Mouse (Mus musculus): Measurements from ENCODE around the gene Ccdc149. TPM values are rescaled to one million over a fixed set of nuclear protein-coding genes. Genes with fewer than 3 reads are reported as not detected.

Ccdc149 gene
- polyA plus RNA-seq, 1 experiment from 2014 or later, result 2.6 TPM

DNA sequence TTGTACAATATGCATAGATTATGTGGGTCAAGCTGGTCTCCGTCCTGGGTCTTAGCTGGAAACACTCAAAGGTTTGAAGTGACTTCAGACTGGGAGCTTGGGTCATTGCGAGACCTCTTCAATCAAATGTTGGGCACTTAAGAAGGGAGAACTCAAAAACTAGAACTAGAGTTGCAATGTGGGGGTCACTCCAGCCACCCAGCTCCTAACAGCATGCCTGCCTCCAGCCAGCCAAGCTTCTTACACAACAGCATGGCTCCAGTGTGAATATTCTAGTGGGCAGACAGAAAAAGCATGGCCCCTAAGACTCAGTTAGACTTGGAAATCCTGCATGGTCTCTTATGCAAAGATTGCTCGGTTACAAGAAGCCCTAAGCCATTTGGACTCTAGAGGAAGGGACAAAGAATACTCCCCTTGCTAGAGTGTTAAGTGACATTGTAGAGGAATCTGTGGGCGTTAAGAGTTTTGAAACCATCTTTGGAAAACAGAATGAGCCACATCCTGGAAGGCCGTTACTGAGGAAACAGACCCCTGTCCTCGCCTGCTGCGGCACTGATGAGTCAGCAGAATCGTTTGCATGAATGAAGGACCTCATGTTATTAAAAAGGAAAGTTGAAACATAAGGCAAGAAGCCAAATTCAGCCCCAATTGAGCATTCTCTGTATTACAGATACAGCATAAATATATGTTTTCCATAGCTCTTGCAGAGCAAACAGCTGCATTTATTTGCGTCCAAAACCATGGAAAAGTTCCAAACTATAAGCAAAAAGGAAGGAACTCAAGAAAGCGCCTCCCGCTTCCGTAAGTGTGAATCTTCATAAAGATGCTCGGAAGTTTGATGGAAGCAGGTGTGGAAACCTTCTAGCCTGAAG, 16.5 kb upstream of the Ccdc149 start:
- Histone ChIP-seq H3K27ac (ENCODE audit: poor library complexity, severe bottlenecking) (no peak overlapping the region), H3K4me3 (no peak overlapping the region), H3K4me1 (replicated peaks) (no peaks in the 10 kb centered on the region), H3K9me3 (replicated peaks) (no peaks in the 10 kb centered on the region), H3K36me3 (no peaks in the 10 kb centered on the region), H3K4me2 (no peak overlapping the region), H3K9ac (no peak overlapping the region), H3K27me3 (replicated peaks) (no peaks in the 10 kb centered on the region)
- WGBS, result 68% methylated on average over 13 of the region's 13 CpGs
- ATAC-seq (ENCODE audit: insufficient number of reproducible peaks, low FRiP score), result no peak

DNA sequence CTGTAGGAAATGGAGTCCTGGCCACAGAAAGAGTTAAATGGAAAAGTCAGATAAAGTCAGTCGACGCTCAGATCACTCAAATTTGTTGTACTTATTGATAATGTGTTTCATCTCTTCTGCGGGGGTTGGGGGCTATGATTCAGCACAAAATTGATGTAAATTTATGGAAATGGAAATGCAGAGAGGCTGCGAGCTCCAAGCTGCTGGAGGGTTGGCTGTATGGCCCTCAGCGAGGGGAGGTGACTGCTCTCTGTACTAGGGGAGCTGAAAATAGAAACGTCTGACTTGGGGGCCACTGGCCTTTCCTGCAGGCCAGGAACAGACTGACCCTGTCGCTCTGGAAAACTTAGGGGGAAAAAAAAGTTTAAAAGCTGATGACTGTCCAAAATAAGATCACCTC, 5.5 kb upstream of the Ccdc149 start:
- peaks cover 13% of the 10 kb centered on the region for H3K4me1 ChIP-seq (replicated peaks)
- H3K9me3 ChIP-seq (replicated peaks), result peaks cover 10% of the 10 kb centered on the region; the same call in 1 of the 2 replicates
- no peaks in the 10 kb centered on the region for H3K36me3 ChIP-seq
- peak overlapping the region; percentile 79 for H3K4me2 ChIP-seq
- peak overlapping the region; percentile 92 for H3K27ac ChIP-seq (ENCODE audit: poor library complexity, severe bottlenecking)
- 4% methylated on average over 7 of the region's 7 CpGs for WGBS
- no peaks in the 10 kb centered on the region for H3K27me3 ChIP-seq (replicated peaks)
- H3K9ac ChIP-seq, result peak overlapping the region; percentile 52
- no peak for ATAC-seq (ENCODE audit: insufficient number of reproducible peaks, low FRiP score)
- H3K4me3 ChIP-seq, result peak overlapping the region; percentile 50

DNA sequence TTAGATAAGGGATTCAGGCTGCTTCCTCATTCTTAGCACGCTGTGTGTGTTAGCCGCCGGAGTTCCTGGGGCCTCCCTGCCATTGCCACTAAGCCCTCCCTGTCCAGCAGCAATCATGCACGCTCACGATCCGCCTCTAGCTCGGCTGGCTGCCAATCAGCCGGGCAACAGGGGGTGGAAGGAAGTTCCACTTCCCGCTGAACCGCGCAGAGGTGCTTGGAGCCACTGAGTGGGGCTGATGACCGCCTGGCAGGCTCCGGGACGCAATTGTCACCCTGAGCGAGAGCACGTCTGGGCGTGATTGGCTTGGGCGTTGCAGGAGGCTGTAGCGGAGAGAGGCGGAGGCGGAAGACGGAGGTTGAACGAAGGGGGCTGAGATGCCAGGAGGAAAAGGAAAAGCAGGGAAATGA, 5.0 kb upstream of the Ccdc149 start:
- Histone ChIP-seq H3K9ac (peak overlapping the region; percentile 52), H3K27me3 (replicated peaks) (no peaks in the 10 kb centered on the region), H3K4me3 (peak overlapping the region; percentile 50), H3K4me2 (peak overlapping the region; percentile 79), H3K36me3 (no peaks in the 10 kb centered on the region), H3K27ac (ENCODE audit: poor library complexity, severe bottlenecking) (peak overlapping the region; percentile 92), H3K9me3 (replicated peaks) (peaks cover 10% of the 10 kb centered on the region; the same call in 1 of the 2 replicates), H3K4me1 (replicated peaks) (peaks cover 13% of the 10 kb centered on the region)
- ATAC-seq (ENCODE audit: insufficient number of reproducible peaks, low FRiP score), result peak; percentile 93
- under 1% methylated on average over 23 of the region's 23 CpGs for WGBS

DNA sequence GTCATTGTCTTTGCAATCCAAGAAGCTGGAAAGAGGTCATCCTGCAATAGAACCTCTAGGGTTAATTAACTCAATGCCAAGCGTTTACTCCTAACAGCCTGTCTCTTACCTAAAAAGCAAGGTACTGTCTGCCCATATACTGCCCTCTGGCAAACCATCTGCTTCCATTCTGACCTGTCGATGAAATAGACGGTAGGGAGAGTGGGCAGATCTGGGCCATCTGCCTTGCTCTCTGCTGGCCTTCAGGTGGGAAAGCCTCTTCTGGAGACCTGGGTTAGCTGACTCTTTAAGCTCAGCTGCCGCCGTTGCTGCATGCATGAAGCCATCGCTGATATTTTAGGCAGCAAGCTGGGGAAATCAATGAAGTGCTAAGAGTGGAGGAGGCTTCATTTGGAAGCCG, 2.7 kb upstream of the Ccdc149 start:
- peaks cover 13% of the 10 kb centered on the region for H3K4me1 ChIP-seq (replicated peaks)
- no peaks in the 10 kb centered on the region for H3K27me3 ChIP-seq (replicated peaks)
- peaks cover 10% of the 10 kb centered on the region; the same call in 1 of the 2 replicates for H3K9me3 ChIP-seq (replicated peaks)
- no peaks in the 10 kb centered on the region for H3K36me3 ChIP-seq
- WGBS, result 81% methylated on average over 7 of the region's 7 CpGs
- no peak overlapping the region for H3K27ac ChIP-seq (ENCODE audit: poor library complexity, severe bottlenecking)
- ATAC-seq (ENCODE audit: insufficient number of reproducible peaks, low FRiP score), result no peak
- H3K9ac ChIP-seq, result no peak overlapping the region
- no peak overlapping the region for H3K4me2 ChIP-seq
- H3K4me3 ChIP-seq, result no peak overlapping the region

DNA sequence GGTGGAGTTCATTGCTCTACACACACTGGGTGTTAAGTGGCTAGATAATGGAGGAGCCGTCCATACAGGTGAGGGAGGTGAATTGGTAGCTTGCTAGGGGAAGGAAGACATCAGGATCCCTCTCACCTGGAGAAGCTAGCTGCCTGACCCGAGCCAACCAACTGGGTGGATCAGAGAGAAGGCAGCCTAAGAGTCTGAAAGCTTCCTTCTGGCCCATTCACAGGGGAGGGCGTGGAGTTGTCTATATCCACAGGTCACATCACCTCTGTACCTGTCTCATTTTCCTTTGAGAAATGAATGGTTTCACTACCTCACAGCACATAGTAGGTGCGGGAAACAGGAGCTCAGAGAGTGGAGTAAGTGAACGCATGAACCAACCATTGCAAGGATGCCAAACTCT, 770 bp downstream of the Ccdc149 start:
- Histone ChIP-seq H3K4me3 (peak overlapping the region; percentile 75), H3K9ac (peak overlapping the region; percentile 83; the same call in 1 of the 2 replicates), H3K36me3 (no peaks in the 10 kb centered on the region), H3K9me3 (replicated peaks) (no peaks in the 10 kb centered on the region), H3K4me2 (peak overlapping the region; percentile 87), H3K4me1 (replicated peaks) (no peaks in the 10 kb centered on the region), H3K27me3 (replicated peaks) (no peaks in the 10 kb centered on the region), H3K27ac (ENCODE audit: poor library complexity, severe bottlenecking) (no peak overlapping the region)
- WGBS, result 44% methylated on average over 5 of the region's 5 CpGs
- ATAC-seq (ENCODE audit: insufficient number of reproducible peaks, low FRiP score), result no peak; the same call in 1 of the 2 replicates

DNA sequence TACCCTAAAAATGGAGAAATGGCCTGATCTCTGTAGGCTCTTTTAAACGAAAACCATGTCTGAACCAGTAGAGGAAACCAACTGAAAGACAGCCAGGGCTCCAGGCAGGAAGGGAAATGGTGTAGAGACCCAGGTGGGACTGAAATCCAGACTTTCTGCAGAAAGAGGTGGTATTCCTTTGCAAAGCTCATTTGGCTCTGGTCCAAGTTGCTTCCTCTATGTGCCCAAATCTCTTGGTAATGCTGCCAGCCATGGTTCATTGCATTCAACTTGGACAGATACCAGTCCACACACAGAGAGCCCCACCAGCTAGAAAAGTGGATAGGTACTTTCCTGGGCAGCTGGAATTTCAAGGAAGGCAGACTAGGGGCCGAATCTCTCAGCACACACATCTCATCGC, 3.5 kb downstream of the Ccdc149 start:
- no peaks in the 10 kb centered on the region for H3K36me3 ChIP-seq
- no peak overlapping the region for H3K27ac ChIP-seq (ENCODE audit: poor library complexity, severe bottlenecking)
- no peak overlapping the region for H3K4me3 ChIP-seq
- peaks cover 7% of the 10 kb centered on the region for H3K9me3 ChIP-seq (replicated peaks)
- WGBS, result 80% methylated on average over 3 of the region's 3 CpGs
- no peak for ATAC-seq (ENCODE audit: insufficient number of reproducible peaks, low FRiP score)
- H3K4me2 ChIP-seq, result no peak overlapping the region
- H3K27me3 ChIP-seq (replicated peaks), result no peaks in the 10 kb centered on the region
- no peak overlapping the region for H3K9ac ChIP-seq
- no peaks in the 10 kb centered on the region for H3K4me1 ChIP-seq (replicated peaks)

DNA sequence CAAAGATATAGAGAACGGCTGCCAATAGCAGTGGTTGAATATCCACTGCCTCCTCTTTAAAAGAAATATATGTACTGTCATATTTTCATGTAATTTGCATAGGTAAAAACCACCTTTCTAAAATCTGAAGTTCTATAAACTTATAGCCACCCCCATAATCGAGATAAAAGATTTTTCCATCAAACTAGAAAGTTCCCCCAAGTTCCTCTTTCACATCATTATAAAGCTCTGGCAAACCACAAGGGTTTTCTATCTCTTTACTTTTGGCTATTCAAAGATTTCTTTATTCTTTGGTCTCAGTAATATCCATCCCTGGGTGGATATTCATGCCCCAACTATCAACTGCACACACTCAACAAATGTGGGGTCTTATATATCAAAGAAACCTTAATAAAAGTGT, 8.9 kb downstream of the Ccdc149 start:
- 68% methylated on average over 2 of the region's 2 CpGs for WGBS
- no peaks in the 10 kb centered on the region for H3K27me3 ChIP-seq (replicated peaks)
- H3K27ac ChIP-seq (ENCODE audit: poor library complexity, severe bottlenecking), result no peak overlapping the region
- H3K9ac ChIP-seq, result no peak overlapping the region
- 0 out of 2 replicates have a peak, but pooled peaks cover 1% of the 10 kb centered on the region for H3K4me1 ChIP-seq (replicated peaks)
- no peak overlapping the region for H3K4me3 ChIP-seq
- H3K9me3 ChIP-seq (replicated peaks), result peaks cover 7% of the 10 kb centered on the region
- no peak for ATAC-seq (ENCODE audit: insufficient number of reproducible peaks, low FRiP score)
- H3K4me2 ChIP-seq, result no peak overlapping the region
- no peaks in the 10 kb centered on the region for H3K36me3 ChIP-seq

DNA sequence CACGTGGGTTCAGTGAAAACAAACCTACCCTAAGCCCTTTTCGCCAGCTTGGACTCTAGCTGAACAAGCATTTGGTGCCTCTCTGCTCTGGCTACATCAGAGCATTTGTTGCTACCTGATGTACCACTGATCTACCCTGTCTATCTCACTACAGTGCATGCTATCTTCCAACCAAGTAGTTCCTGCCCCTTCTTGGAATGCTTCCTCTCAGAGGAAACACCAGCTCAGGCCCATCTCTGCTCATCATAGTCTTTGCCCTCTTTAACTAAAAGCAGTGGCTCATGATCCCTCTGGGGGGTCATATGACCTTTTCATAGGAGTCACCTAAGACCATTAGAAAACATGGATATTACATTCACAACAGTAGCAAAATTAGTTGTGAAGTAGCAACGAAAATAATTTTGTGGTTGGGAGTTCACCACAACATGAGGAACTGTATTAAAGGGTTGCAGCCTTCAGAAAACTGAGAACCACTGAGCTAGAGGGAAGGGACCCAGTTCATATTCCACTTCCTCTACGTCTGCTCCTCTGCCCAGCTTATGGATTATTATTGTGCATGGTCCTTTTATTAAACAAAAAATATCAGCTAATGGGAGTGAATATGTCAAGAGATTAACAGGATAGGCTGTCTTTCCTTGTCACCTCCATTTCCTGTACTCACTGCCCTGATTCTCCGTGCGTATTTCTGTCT, 9.7 kb downstream of the Ccdc149 start:
- Histone ChIP-seq H3K27ac (ENCODE audit: poor library complexity, severe bottlenecking) (no peak overlapping the region), H3K27me3 (replicated peaks) (no peaks in the 10 kb centered on the region), H3K4me1 (replicated peaks) (peaks cover 10% of the 10 kb centered on the region), H3K36me3 (no peaks in the 10 kb centered on the region), H3K9me3 (replicated peaks) (peaks cover 7% of the 10 kb centered on the region), H3K9ac (no peak overlapping the region), H3K4me3 (no peak overlapping the region), H3K4me2 (no peak overlapping the region)
- WGBS, result 71% methylated on average over 6 of the region's 6 CpGs
- ATAC-seq (ENCODE audit: insufficient number of reproducible peaks, low FRiP score), result no peak

DNA sequence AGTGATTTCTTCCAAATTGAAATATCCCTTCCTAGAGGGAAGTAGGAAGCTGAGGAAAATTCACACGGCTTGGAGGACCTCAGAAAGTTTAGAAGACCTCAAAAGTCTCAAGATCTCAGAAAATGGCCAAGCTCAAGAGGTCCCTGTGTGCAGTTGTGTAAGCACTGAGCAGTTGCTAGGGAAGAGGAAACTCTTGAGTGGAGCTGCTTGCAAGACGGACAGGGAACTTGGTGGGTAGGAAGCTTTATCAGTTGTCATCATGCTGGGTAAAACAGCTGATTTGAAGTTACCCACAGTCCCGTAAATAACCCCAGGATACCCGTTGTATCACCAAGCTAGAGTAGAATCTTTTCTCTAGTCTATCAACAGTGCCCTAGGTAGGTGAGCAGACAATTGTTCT, 12.0 kb downstream of the Ccdc149 start:
- no peaks in the 10 kb centered on the region for H3K9me3 ChIP-seq (replicated peaks)
- WGBS, result 72% methylated on average over 4 of the region's 4 CpGs
- ATAC-seq (ENCODE audit: insufficient number of reproducible peaks, low FRiP score), result no peak
- no peak overlapping the region for H3K27ac ChIP-seq (ENCODE audit: poor library complexity, severe bottlenecking)
- H3K4me2 ChIP-seq, result no peak overlapping the region
- peaks cover 10% of the 10 kb centered on the region for H3K4me1 ChIP-seq (replicated peaks)
- no peaks in the 10 kb centered on the region for H3K36me3 ChIP-seq
- H3K27me3 ChIP-seq (replicated peaks), result no peaks in the 10 kb centered on the region
- H3K9ac ChIP-seq, result no peak overlapping the region
- H3K4me3 ChIP-seq, result no peak overlapping the region

DNA sequence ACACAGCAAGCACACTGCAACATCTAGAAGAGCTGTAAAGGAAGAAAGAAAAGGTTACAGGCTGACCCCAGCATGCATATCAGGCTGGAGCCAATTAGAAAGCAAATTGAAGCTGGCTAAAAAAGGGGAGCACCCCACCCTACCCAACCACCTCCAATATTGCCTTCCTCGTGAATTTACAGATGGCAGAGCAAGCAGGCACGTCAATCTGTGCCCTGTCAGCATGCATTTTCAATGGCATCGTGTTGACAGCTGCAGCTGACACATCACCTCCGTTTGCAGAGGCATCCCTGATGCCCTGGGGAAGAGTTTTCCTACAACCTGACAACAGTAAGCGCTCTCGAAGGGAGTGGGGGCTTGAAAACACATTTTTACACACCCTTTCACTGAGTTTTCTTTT, 14.2 kb downstream of the Ccdc149 start:
- Histone ChIP-seq H3K27ac (ENCODE audit: poor library complexity, severe bottlenecking) (no peak overlapping the region), H3K27me3 (replicated peaks) (no peaks in the 10 kb centered on the region), H3K4me1 (replicated peaks) (peaks cover 10% of the 10 kb centered on the region), H3K36me3 (no peaks in the 10 kb centered on the region), H3K9me3 (replicated peaks) (no peaks in the 10 kb centered on the region), H3K4me2 (no peak overlapping the region), H3K4me3 (no peak overlapping the region), H3K9ac (no peak overlapping the region)
- 40% methylated on average over 6 of the region's 6 CpGs for WGBS
- no peak for ATAC-seq (ENCODE audit: insufficient number of reproducible peaks, low FRiP score)

DNA sequence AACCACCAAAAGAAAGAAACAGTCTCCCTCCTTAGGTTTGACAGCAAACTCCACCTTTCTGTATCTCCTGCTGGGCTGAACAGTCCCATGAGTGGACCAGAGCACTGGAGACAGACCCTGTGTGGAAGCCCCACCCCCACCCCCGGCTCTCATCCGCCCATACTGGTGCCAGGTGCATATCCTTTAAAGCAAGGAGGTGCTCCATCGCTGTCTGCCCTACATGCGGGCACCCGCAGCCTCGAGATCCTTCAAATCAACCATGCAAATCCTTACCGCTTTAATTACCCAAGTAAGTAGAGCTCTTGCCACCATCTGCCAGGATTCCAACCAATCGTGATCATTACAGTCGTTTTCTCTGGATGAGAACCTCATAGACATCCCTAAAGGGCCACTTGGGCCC, 20.5 kb downstream of the Ccdc149 start:
- no peak for ATAC-seq (ENCODE audit: insufficient number of reproducible peaks, low FRiP score)
- no peak overlapping the region for H3K4me3 ChIP-seq
- no peak overlapping the region for H3K27ac ChIP-seq (ENCODE audit: poor library complexity, severe bottlenecking)
- no peak overlapping the region for H3K9ac ChIP-seq
- 82% methylated on average over 9 of the region's 9 CpGs for WGBS
- no peaks in the 10 kb centered on the region for H3K36me3 ChIP-seq
- H3K4me1 ChIP-seq (replicated peaks), result no peaks in the 10 kb centered on the region
- H3K27me3 ChIP-seq (replicated peaks), result no peaks in the 10 kb centered on the region
- H3K4me2 ChIP-seq, result no peak overlapping the region
- no peaks in the 10 kb centered on the region for H3K9me3 ChIP-seq (replicated peaks)
